Mouse (Mus musculus) macrophage (primary cell): ENCODE results near the gene Prr5. TPM values are rescaled to one million over a fixed set of nuclear protein-coding genes. Genes with fewer than 3 reads are reported as not detected.

Source experiments
- H3K27ac ChIP-seq: fragments of 350-480 bp; formaldehyde crosslinking; 2 replicates; pipeline ENCODE4 v1.9.0; 2021
- H3K36me3 ChIP-seq: fragments of 350-480 bp; formaldehyde crosslinking; 2 replicates; pipeline ENCODE4 v1.9.0; 2021; ENCODE audit errors: inconsistent target
- H3K4me3 ChIP-seq: fragments of 350-480 bp; formaldehyde crosslinking; 2 replicates; pipeline ENCODE4 v1.9.0; 2021; ENCODE audit errors: inconsistent target
- H3K79me2 ChIP-seq: fragments of 350-480 bp; formaldehyde crosslinking; 2 replicates; pipeline ENCODE4 v1.9.0; 2021; ENCODE audit errors: inconsistent target
- WGBS: methylation state at CpG from one replicate; pipeline ENCODE4 v1.1.7; 2026; ENCODE audit warnings: inconsistent platforms; ENCODE audit not compliant: missing documents; 5-methylcytosine and 5-hydroxymethylcytosine counted together
- polyA plus RNA-seq: library from polyadenylated mRNA; stranded (reverse); fragments of 250-400 nt; gene quantifications from 3 replicates; pipeline ENCODE4 v1.2.4, GENCODE M21; 2018; ENCODE audit warnings: inconsistent platforms

Gene Prr5
- polyA plus RNA-seq, 1 experiment from 2014 or later, result 1.3 TPM

GRCm38 (mm10) chr15:84680545-84681454 is 11.4 kb downstream of the Prr5 start:
- Histone ChIP-seq H3K79me2 (no peaks in the 10 kb centered on the region), H3K4me3 (no peak overlapping the region), H3K36me3 (no peaks in the 10 kb centered on the region), H3K27ac (no peak overlapping the region)
- 1% methylated on average over 73 of the region's 77 CpGs for WGBS

DNA sequence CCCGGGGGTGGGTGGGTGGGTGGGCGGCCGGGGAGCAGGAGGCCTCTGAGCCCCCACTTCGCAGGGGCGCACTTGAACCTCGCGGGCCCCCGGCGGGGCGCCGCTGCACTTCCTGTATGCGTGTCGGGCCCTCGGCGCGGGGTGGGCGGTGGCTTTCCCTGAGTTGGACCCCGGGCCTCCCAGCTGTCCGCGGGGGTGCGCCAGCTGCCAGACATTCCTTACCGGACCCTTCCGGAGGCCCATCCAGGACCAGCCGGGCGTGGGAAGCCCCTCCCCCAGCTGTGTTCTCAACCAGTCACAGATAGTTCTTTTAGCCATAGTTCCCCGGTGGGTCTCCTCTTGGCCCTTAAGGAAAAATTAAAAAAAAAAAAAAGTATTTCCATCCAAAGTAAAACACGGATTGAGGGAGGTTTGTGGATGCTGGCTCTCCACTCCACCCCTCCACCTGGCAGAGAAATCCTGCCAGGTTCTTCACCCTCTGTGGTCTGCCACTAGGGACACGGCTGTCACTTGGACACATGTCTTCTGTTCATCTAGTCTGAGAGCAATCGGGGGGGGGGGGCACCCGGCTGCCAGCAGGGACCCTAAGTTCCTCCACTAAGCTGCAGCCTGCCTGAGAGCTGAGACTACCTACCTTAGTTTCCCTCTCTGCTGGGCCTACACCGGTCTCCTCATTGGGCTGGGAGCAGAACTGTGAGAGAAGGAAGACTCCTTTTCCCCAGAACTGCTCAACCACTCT is 12.2 kb downstream of the Prr5 start:
- Histone ChIP-seq H3K79me2 (no peaks in the 10 kb centered on the region), H3K4me3 (no peak overlapping the region), H3K27ac (no peak overlapping the region), H3K36me3 (no peaks in the 10 kb centered on the region)
- WGBS, result 5% methylated on average over 24 of the region's 31 CpGs

- no peaks in the 10 kb centered on the region for H3K36me3 ChIP-seq
- H3K27ac ChIP-seq, result no peak overlapping the region
- 78% methylated on average over 3 of the region's 3 CpGs for WGBS
- no peaks in the 10 kb centered on the region for H3K79me2 ChIP-seq
- H3K4me3 ChIP-seq, result no peak overlapping the region
Observed at GRCm38 (mm10) chr15:84682206-84682605, 12.8 kb downstream of the Prr5 start.

- Histone ChIP-seq H3K4me3 (no peak overlapping the region), H3K27ac (no peak overlapping the region), H3K36me3 (no peaks in the 10 kb centered on the region), H3K79me2 (no peaks in the 10 kb centered on the region)
- 92% methylated on average over 5 of the region's 5 CpGs for WGBS
Observed at GRCm38 (mm10) chr15:84682821-84683220, 13.4 kb downstream of the Prr5 start.

GRCm38 (mm10) chr15:84684520-84684919 is 15.1 kb downstream of the Prr5 start:
- Histone ChIP-seq H3K79me2 (no peaks in the 10 kb centered on the region), H3K4me3 (no peak overlapping the region), H3K27ac (no peak overlapping the region), H3K36me3 (no peaks in the 10 kb centered on the region)
- WGBS, result 77% methylated on average over 5 of the region's 5 CpGs

GRCm38 (mm10) chr15:84685417-84685816 is 16.0 kb downstream of the Prr5 start:
- Histone ChIP-seq H3K36me3 (no peaks in the 10 kb centered on the region), H3K79me2 (no peaks in the 10 kb centered on the region), H3K27ac (0 out of 2 replicates have a peak overlapping the region, but pooled peaks have one; percentile 7), H3K4me3 (no peak overlapping the region)
- 17% methylated on average over 3 of the region's 3 CpGs for WGBS

DNA sequence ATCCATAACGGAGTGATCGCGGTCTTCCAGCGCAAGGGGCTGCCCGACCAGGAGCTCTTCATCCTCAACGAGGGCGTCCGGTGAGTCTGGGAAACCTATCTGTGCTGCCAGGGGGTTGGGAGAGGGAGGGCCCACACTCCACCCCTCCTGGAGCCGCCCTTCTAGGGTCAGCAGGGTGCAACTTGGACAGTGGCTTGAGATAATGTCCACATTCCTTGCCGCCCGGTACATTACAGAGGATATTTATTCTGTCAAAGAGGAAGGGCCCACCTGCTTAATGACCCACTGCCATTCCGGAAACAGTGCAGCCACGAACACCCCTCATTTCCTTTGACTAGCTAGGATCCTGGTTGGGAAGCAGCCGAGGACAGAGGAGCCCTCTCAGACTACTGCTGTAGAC is 18.5 kb downstream of the Prr5 start:
- WGBS, result 94% methylated on average over 14 of the region's 14 CpGs
- Histone ChIP-seq H3K79me2 (no peaks in the 10 kb centered on the region), H3K36me3 (no peaks in the 10 kb centered on the region), H3K27ac (no peak overlapping the region), H3K4me3 (no peak overlapping the region)

DNA sequence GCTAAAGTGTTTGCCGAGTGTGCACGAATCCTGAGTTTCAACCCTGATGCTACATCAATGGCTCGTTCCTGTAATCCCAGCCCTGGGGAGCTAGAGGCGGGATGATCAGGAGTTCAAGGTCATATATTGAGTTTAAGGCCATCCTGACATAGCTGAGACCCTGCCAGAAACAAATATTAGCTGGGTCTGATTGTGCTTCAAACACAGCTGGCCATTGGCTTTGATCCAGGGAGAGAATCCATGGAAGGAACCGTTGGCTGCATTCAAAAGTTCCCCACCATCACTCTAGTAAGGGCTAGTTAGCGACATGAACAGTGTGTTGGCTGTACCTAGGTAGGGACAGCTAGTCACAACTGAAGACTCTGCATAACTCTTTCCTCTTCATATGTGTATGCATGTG is 19.9 kb downstream of the Prr5 start:
- Histone ChIP-seq H3K27ac (no peak overlapping the region), H3K4me3 (no peak overlapping the region), H3K79me2 (no peaks in the 10 kb centered on the region), H3K36me3 (no peaks in the 10 kb centered on the region)
- WGBS, result 98% methylated on average over 6 of the region's 6 CpGs

DNA sequence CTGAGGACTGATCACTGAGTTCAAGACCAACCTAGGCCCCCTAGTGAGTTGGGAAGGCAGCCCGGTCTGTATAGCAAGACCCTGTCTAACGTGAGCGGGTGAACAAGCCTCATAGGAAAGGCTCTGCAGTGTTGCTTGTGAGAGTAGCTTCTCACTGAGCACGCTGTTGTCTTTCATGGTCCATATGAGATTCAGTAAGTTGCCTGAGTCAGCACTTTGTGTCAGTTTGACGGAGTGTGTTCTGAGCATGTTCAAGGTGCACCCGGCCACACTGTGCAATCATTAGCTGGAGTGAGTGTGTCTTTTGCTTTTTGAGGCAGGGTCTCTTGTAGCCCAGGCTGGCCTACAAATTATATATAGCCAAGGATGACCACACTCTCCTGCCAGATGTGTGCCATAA is 22.1 kb downstream of the Prr5 start:
- WGBS, result 97% methylated on average over 6 of the region's 6 CpGs
- Histone ChIP-seq H3K27ac (no peak overlapping the region), H3K36me3 (no peaks in the 10 kb centered on the region), H3K79me2 (no peaks in the 10 kb centered on the region), H3K4me3 (no peak overlapping the region)

- 61% methylated on average over 7 of the region's 7 CpGs for WGBS
- Histone ChIP-seq H3K4me3 (no peak overlapping the region), H3K79me2 (no peaks in the 10 kb centered on the region), H3K36me3 (no peaks in the 10 kb centered on the region), H3K27ac (no peak overlapping the region)
Observed at GRCm38 (mm10) chr15:84692645-84693044, 23.2 kb downstream of the Prr5 start.

- Histone ChIP-seq H3K4me3 (no peak overlapping the region), H3K79me2 (no peaks in the 10 kb centered on the region), H3K36me3 (no peaks in the 10 kb centered on the region), H3K27ac (no peak overlapping the region)
- 100% methylated on average over 4 of the region's 4 CpGs for WGBS
Observed at GRCm38 (mm10) chr15:84696021-84696420, 26.6 kb downstream of the Prr5 start.

DNA sequence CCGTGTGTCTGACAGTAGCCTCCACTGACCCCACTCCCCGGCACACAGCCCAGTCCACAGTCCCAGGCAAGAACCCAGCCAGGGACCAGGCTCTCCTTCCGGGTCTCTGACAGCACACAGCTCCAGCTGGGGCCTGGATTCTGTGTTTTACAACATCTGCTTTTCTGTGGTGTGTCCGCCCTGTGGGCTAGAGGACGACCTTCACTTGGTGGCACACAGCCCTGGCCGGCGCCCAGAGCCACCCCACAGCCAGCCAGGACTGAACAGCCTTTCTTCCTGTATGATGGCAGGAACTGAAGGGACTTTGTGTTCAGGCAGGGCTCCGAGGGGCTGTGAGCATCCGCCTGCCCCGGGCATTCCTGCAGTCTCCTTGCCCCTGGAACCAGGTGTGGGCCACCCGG is 28.2 kb downstream of the Prr5 start:
- H3K79me2 ChIP-seq, result no peaks in the 10 kb centered on the region
- no peak overlapping the region for H3K4me3 ChIP-seq
- H3K36me3 ChIP-seq, result no peaks in the 10 kb centered on the region
- WGBS, result 74% methylated on average over 11 of the region's 11 CpGs
- H3K27ac ChIP-seq, result no peak overlapping the region

- no peak overlapping the region for H3K27ac ChIP-seq
- no peaks in the 10 kb centered on the region for H3K79me2 ChIP-seq
- 100% methylated on average over 2 of the region's 2 CpGs for WGBS
- no peaks in the 10 kb centered on the region for H3K36me3 ChIP-seq
- H3K4me3 ChIP-seq, result no peak overlapping the region
Observed at GRCm38 (mm10) chr15:84698189-84698588, 28.8 kb downstream of the Prr5 start.

GRCm38 (mm10) chr15:84700147-84700794 is 30.9 kb downstream of the Prr5 start:
- WGBS, result 63% methylated on average over 6 of the region's 6 CpGs
- no peaks in the 10 kb centered on the region for H3K36me3 ChIP-seq
- H3K27ac ChIP-seq, result no peak overlapping the region
- H3K79me2 ChIP-seq, result no peaks in the 10 kb centered on the region
- no peak overlapping the region for H3K4me3 ChIP-seq

DNA sequence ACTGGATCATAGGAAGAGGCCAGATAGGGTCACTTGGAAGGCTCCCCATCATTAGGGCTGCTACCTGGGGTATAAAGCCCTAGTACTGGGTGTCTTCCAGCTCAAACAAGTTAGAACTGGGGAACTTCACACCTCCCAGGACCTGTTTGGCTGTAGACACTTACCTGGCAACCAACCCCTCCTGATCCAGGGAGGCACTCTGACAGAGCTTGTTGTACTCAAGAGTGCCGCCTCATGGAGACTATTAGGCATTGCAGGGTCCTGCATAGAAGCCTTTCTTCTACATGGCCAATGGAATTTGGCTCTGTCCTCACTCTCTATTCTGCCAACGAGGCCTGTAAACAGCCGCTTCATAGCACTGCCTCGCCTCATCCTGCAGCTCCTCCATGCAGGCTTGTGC is 32.5 kb downstream of the Prr5 start:
- 54% methylated on average over 4 of the region's 4 CpGs for WGBS
- no peak overlapping the region for H3K27ac ChIP-seq
- no peaks in the 10 kb centered on the region for H3K79me2 ChIP-seq
- no peak overlapping the region for H3K4me3 ChIP-seq
- no peaks in the 10 kb centered on the region for H3K36me3 ChIP-seq
